Mouse (Mus musculus): ENCODE results near the gene Ap1ar. TPM values are rescaled to one million over a fixed set of nuclear protein-coding genes. Genes with fewer than 3 reads are reported as not detected.

The Ap1ar gene
- total RNA-seq (2021), result 10 to 100 TPM; 82.3 to 82.5 TPM
- long read RNA-seq, experiment 1, transcript Ap1ar-207 (1 exons, 1,598 nt), result minor isoform, 8 of 62 reads
- long read RNA-seq, experiment 1, transcript Ap1ar-201 (10 exons, 2,662 nt), result minor isoform, 14 of 62 reads
- long read RNA-seq, experiment 1, transcript Ap1ar-210 (9 exons, 2,580 nt), result major isoform, 33 of 62 reads
- long read RNA-seq, experiment 1, partial matches to known transcripts, result 3 of 62 reads
- long read RNA-seq, experiment 1, other reads (novel, unspliced or antisense), result 4 of 62 reads
- long read RNA-seq, experiment 2, transcript Ap1ar-210 (9 exons, 2,580 nt), result major isoform, 47 of 72 reads
- long read RNA-seq, experiment 2, transcript Ap1ar-201 (10 exons, 2,662 nt), result minor isoform, 14 of 72 reads
- long read RNA-seq, experiment 2, partial matches to known transcripts, result 0 of 72 reads
- long read RNA-seq, experiment 2, other reads (novel, unspliced or antisense), result 7 of 72 reads

DNA sequence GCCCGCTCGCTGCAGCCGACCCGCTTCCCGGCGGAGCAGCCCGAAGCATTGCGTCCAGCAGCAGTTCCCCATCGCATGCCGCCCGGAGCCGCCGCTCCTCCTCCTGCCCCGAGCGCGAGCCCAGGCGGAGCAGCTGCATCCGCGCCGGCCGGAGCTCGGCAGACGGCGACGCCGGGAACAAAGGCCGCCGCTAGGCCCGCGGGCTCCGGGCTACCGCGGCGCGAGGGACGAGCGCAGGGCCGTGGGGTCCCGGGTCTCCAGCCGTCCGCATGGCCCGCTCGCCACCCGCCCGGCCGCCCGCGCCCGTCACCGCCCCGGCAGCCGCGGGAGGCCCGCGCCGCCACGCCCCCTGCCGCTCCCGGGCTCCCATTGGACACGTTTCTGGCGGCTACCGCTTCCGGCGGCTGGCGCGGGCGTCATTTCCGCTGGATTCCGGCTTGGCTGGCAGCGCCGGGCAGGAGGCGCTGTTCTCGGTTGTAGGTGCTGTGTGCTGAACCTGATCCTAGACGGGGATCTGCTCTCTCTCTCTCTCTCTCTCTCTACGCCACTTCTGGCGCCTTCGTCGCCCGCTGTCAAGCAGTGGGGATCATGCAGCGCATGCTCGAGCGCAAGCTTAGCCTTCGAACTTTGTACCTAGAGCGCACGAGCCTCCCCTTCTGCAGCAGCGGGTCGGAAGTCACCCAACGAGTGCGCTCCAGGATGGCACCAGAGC lies at the start of gene Ap1ar:
TSS of gene Ap1ar (minus strand) at position 370 of the 712 bp plus-strand sequence.
- DNase-seq (ENCODE audit: low spot score in 2 of 2), result peak; percentile 96 to 98

DNA sequence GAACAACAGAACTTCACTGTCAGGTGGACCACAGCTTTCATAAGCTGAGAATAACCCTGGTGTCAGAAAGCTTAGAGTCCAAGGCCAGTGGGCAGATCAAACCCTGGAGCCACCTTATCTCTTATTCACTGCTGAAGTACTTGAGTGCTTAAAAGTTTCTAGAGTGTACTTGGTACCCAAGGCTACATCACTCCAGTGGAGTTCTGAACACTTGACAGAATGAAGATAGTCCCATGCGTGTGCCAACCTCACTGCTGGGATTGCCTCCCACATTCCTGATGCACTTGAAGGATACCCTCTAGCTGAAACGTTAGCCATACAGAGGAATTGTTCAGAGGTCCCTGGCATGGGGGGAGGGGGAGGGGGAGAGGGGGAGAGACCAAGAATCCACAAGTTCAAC lies 44.4 kb upstream of the Ap1ar start:
- DNase-seq (ENCODE audit: low spot score in 2 of 2), result no peak

DNA sequence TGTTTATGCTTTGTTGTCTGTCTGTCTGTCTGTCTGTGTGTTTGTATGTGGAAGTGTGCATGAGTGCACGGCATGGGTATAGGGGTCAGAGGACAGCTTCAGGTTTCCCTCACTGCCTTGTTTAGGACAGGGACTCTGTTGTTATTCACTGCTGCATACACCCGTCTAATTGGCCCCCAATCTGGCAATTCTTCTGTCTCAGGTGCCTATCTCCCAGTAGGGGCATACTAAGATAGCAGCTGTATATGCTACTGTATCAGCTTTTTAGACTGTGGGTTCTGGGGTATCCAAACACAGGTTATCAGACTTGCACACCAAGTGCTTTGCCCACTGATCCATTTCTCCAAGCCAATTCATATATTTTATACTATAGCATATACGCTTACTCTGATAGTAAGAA lies 42.6 kb upstream of the Ap1ar start:
- DNase-seq (ENCODE audit: low spot score in 2 of 2), result no peak

DNA sequence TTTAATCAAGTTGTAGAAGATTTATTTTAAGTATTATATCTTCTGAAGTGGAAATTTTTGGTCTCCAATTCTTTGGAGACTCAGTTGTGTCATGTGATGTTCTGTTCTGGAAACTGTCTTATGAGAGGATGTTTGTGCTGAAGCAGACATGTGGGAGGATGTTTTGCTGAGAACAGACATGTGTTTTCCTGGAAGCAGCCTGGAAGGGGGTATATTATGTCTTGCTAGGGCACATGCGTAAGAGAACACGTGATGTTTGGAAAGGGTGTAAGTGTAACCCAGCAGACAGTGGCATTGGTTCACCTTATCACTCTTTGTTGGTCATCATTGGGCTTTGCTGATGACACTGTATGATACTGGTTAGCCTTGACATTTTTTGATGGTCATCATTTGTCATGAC lies 38.2 kb upstream of the Ap1ar start:
- DNase-seq (ENCODE audit: low spot score in 2 of 2), result no peak

DNA sequence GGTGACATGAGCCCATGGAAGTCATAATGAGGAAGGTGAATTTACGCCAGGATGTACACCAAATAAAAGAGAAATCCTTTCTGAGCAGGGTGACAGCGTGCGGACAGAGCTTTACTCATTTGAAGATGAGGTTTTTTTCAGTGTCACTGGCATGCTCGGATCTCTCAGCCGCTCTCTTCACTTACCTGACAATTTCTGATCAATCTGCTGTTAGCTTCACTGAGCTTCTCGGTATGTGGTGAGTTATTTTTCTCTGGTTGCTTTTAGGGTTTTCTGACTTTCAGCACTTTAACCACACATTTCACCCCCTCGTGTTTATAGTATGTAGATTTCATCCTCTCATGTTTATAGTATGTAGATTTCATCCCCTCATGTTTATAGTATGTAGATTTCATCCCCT lies 37.7 kb upstream of the Ap1ar start:
- DNase-seq (ENCODE audit: low spot score in 2 of 2), result no peak

DNA sequence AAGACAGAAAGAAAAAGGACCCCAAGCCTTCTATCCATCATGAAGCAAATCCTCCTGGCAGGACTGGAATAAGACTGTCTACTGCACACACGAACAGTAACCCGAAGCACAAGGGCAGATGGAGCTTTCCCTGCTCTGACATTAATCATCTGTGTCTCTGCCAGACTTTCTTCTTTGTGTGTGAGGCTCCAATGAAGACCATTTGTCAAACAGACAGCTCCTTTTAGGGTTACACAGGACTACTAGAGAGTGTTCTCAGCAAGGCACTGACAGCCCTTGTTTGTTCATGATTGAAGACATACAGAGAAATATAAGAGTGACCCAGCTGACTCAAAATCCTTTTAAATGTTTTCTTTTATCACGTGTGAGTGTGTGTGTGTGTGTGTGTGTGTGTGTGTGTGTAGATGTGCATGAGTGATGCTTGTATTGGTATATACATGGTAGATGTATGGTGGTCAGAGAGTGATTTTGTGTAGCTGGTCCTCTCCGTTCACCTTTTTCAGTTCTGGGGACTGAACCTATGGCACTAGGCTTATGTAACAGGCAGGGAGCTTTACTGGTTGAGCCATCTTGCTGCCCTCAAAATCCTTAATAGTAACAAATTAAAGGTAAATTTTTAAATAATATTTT lies 37.0 kb upstream of the Ap1ar start:
- no peak for DNase-seq (ENCODE audit: low spot score in 2 of 2)

DNA sequence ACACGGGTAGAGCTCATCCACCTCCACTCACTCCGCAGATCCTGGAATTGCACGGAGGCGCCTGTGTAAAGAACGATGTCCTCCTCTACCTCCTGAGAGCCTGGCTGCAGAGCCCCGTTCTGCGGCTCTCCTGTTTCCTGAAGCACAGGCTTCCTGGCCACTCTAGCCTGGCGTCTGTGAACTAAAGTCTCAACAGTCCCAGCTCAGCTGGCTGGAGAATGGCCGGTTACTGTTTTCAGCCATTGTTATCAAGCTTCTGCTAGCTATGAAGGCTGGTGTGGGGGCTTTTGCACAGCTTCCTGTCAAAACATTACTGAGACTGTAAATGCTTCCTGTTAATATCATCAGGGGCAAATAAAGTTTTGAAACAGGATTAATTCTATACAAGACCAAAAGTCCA lies 34.3 kb upstream of the Ap1ar start:
- DNase-seq (ENCODE audit: low spot score in 2 of 2), result no peak

DNA sequence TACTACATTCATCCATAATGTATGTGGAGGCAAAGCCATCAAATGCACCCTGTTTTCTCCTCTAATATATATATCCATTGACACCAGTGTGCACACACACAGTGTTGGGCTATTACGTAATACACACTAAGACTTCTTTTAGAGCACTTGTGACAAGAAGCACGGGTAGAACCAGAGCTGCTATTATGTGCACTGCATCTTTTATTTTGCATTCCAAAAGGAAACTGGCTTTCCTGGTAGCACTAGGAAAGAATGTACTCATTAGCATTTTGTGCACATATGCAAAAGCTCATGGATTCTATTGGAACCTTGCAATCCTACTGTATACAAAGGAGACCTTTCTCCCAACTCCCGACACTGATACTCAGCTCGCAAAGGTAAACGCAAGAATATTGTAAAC lies 31.6 kb upstream of the Ap1ar start:
- DNase-seq (ENCODE audit: low spot score in 2 of 2), result no peak

DNA sequence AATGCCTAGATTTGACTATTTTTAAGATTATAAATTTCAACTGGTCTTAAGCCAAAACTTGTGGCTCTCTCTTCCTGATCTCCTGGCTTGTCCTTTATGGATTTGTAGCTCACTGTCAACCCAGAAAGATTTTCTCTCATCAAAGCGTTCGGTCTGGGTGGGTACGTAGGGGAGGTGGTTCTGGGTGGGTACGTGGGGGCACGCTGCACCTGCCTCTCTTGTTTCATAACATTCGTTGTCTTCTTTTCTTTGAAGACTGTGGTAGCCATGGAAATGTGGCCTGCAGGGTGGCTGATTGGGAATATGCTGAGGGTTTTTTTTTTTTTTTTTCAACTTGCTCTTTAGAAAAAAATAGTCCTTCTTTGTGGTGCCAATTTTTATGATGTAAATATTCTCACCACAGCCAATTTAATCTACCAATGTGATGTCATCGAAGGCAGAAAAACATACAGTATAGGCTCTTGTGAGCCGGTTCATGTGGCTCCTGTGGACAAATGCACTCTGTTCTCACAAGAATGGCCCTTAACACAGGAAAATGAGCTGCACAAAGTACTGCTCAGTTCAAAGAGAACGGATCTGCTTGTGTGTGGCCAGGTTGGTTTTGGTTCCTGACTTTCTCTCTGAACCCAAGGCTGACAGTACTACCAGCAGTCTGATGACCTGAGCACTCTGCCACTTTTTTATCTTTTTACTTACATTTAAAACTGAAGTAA lies 30.9 kb upstream of the Ap1ar start:
- DNase-seq (ENCODE audit: low spot score in 2 of 2), result no peak

DNA sequence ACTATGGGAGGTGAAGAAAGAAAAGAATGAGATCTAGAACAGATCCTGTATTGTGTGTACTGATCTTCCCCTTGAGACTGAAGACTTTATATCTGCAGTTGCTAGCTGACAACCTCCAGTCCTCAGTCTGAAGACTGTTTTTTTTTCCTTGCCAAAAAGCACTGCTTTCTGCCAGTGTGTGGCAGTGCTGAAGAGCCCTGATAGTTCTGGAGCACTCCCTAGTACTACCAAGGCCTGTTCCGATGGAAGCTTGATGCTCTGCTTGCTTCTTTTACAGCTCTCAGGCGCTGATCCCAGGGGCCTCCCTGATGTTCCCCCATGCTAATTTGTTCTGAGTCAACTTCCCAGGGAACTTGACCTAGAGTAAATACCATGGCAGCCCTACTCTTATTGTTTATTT lies 26.9 kb upstream of the Ap1ar start:
- no peak for DNase-seq (ENCODE audit: low spot score in 2 of 2)

DNA sequence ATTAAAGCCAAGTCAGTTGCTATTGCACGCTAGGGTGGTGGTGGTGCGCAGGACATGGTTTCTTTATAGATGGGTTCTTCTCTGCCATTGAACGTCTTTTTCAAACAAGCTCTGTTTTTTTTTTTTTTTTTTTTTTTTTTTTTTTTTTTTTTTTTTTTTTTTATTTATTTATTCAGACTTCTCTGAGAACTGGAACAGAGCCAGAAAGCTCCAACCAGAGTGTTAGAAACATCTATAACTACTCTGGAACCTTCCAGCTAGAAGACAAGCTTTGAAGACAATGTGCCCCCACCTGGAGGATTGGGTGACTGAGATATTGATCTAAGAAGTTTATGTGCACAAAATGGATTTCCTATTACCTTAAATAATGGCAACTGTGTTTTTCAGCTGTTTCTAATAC lies 26.2 kb upstream of the Ap1ar start:
- no peak for DNase-seq (ENCODE audit: low spot score in 2 of 2)

DNA sequence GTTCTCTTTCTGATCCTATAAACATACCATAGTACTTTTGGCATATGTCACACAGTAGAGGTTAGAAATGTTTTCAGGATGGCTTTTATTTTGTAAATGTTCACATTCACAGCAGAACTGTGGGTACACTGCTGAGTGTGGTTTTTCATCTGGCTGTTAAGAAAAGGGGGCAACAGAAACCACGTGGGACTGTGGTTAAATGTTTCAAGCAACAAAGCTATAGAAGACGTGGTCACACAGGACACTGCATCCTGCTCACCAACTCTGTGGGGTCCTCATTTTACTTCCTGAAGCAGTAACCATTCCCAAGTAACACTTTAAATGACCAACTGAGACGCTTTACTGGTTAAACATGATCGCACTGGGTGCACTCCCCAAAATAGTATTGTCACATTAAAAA lies 25.2 kb upstream of the Ap1ar start:
- no peak for DNase-seq (ENCODE audit: low spot score in 2 of 2)

DNA sequence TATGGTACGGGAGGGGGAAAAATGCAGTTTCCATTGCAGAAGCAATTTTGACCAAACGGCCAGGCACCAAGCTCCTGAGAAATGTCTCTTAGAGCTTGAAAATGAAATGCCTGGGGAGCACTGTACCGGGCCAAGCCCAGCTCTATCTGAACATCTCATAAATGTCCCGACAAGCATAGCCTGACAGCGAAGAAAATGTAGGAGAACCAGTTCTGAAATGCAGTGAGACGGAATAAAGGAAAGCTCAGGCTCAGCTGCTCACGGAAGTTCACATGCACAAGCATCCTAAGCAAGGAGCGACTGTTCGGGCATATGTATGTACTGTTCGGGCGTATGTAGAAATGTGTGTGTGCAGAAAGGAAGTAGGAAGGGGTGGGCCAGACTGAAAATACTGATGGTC lies 24.0 kb upstream of the Ap1ar start:
- DNase-seq (ENCODE audit: low spot score in 2 of 2), result no peak

DNA sequence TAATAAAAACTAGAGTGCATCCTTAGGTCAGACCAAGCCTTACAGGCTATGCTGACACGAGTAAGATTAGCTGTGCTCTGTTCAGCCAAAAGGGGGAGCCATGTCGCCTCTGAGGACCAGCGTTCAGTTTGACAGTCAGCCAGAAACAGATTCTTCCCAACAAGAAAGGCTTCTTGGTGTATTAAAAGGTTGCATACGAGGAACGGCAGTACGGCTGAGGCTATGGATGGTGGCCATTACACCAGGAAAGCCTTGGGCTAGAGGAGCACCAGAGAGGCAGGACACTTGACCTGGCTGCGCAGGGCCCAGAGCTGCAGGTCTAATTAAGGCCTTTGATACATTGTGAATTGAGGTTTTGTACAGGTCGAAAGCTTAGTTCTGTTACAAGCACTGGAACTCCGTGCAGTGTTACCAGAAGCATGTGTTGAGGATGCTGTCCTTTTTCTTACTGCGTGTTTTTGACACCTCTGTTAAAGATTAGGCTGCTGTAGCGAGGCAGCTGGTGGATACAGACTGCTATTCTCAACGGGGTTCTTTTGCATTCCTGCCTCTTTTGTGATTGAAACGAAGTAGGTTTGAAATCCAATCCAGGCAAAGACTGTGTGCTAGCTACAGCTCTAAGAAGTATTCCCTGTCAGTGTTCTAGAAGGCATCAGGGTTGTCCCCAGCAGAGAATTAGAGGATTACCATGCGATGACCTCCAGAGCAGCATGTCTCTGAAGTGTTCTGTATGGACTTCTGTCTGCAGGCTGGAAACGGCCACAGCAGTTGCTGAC lies 16.3 kb upstream of the Ap1ar start:
- peak; percentile 61 to 71 for DNase-seq (ENCODE audit: low spot score in 2 of 2)

DNA sequence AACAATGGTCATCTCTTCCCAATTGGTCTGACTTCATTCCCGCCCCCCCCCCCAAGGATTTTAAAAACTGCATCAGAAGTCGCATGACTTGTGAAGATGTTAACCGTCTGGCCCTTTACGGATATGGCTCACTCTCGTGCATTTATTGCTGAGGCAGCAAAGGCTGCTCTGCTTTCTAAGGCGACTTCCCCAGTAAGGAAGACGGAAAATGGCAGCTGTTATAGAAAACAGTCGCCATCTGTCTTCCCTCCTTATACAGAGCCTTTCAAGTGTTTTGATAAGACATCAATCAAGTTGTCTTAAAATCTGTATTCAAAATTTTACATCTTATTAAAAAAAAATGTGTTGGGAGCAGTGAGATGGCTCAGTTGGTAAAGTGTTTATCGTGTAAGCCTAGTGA lies 15.4 kb upstream of the Ap1ar start:
- DNase-seq (ENCODE audit: low spot score in 2 of 2), result no peak

DNA sequence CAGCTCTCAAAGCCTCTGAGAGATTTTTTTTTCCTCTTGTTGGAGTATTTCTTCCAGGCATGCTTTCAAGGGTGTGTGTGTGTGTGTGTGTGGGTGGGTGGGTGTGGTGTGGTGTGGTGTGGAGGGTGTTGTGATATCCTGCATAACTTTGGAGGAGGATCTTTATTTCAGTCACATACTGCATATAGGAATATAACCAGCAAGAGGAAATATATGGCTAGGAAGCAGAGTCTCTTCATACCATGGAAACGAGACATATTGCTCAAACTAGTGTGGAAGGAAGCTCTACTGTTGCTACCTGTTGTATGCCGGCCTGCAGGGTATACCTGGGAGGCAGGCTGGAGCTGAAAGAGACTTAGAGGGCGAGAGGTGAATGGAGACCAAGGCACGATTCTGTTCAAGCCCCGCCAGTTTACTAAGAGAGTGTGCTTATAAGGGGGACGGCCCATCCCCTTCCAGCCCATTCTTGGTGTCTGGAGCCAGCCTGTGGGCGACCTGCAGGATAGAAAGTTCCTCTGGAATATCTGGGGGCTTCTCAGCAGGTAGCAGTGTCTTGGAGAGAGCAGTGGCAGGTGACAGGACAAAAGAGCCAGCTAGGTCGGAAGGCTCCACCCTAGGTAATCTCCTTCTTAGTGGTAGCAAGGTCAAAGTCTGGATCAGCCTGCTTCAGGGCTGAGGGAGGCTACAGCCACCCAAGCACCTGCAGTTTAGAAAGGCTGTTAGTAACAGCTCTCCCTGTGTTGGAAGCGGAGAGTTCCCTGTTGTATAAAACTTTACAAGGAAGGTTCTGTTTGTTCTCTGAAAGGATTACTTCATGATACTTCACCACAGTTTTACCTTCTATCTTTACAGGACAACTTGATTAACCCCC lies 13.7 kb upstream of the Ap1ar start:
- no peak for DNase-seq (ENCODE audit: low spot score in 2 of 2)

DNA sequence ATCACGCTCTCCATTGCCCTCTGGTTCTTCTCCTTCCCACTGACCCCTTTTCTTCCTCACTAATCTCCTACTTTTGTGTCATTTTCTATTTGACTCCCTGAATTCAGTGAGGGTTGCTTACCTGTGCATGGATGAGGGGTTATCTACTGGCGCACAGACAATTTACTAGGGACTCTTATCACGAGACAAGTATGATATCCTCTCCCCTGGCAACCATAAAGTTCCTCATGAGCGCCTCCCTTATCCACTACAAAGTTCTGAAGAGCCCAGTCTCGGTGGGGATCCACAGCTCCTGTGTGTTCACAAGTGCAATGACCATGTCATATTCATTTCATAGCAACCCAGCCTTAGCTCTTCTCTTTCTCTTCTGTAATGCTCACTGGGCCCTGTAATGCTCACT lies 12.6 kb upstream of the Ap1ar start:
- DNase-seq (ENCODE audit: low spot score in 2 of 2), result no peak

DNA sequence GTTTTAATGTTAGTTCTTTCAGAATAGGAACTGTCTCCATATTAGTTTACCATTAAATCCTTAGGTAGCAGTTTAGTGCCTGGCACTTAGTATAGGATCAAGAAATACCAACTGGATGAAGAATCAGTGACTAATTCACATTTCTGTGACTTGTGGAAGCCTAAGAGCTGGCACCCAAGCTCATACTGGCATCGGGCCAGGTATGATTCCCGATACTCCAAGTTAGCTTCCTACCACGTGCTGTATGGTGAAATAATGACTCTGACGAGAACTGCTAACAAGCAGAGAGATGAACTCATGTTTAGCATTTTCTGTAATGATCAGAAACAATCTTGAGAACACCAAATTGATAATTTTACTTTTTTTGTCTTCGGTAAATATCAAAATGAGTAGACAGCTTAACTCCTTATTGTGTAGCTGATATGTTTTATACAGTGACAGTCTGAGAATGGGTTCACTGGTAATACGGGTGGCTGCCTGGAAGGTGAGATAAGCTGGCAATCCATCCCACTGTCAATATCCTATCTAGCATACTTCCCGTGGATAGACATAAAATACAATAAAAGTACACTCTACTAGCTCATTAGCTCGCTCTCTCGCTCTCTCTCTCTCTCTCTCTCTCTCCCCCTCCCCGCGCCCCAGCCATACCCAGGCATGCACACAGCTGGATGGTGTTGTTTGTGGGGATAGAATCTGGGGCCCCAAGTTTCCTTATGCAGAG lies 10.9 kb upstream of the Ap1ar start:
- DNase-seq (ENCODE audit: low spot score in 2 of 2), result no peak

DNA sequence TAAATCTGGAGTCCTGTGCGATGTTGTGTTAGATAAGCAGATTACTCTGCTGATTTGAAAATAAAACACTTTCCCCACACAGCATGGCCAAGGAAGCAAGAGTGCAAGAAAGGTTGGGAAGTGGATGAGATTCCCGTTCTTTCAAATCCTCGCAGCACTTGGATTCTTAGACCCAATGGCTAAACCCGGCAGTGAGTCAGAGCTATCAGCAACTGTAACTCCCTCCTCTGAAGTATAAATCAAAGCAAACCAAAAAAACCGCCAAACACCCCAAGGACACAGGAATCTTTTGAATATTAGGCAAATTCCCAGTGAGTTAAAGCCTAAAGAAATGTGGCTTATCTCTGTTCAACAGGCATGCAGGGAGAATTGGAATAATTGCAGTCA lies 6.6 kb upstream of the Ap1ar start:
- no peak for DNase-seq (ENCODE audit: low spot score in 2 of 2)

All from left cerebral cortex, adult 18-20 months (tissue).